ENCODE assay signal across 8 mouse cellular contexts in genomic region chrX:94011656-94012173, GRCm38 (mm10). TPM values are rescaled to one million over a fixed set of nuclear protein-coding genes. Genes with fewer than 3 reads are reported as not detected.
"Had no signal": no experiment of that assay in that cellular context is flagged by ENCODE, and none has a peak within 500 bp of the region (broad histone marks: within the 10 kb centered on the region; RNA-seq: fewer than 3 reads in every experiment).

No protein-coding gene starts in this region.

- H3K4me2 ChIP-seq: liver, embryonic 11.5 days had no signal

- H3K9ac ChIP-seq: midbrain, embryonic 12.5 days; neural tube, embryonic 13.5 days had no signal

- H3K36me3 ChIP-seq: limb, embryonic 10.5 days; midbrain, embryonic 12.5 days; neural tube, embryonic 13.5 days had no signal

- H3K27ac ChIP-seq: layer of hippocampus, adult 2 months; left cerebral cortex, adult 2 months; midbrain, embryonic 12.5 days; neural tube, embryonic 13.5 days had no signal

- H3K4me3 ChIP-seq: layer of hippocampus, adult 2 months; left cerebral cortex, adult 2 months; midbrain, embryonic 12.5 days; neural tube, embryonic 13.5 days had no signal

- H3K9me3 ChIP-seq: limb, embryonic 10.5 days; midbrain, embryonic 12.5 days; neural tube, embryonic 13.5 days had no signal

RNA-seq across cellular contexts. Expression of gene AU015836, which starts 43.3 kb away (rescaled TPM):
- polyA plus RNA-seq: limb, embryonic 10.5 days; midbrain, embryonic 12.5 days; midbrain, embryonic 16.5 days; neural tube, embryonic 13.5 days; spleen, adult 2 months had no signal
